Mouse (Mus musculus): ENCODE data around the gene Nrde2.
A peak's percentile ranks its signal among the peaks of the same experiment; 100 is the strongest.

Nrde2 gene

GRCm38 (mm10) chr12:100124913-100125798 lies 34.3 kb downstream of the Nrde2 start:
- no peak for DNase-seq (ENCODE audit: low spot score)

- no peak for DNase-seq (ENCODE audit: low spot score)
These were observed 36.0 kb downstream of the Nrde2 start for GRCm38 (mm10) chr12:100123476-100123875.

- DNase-seq (ENCODE audit: low spot score), result peak; percentile 69
These were observed 36.5 kb downstream of the Nrde2 start for GRCm38 (mm10) chr12:100122921-100123381.

- DNase-seq (ENCODE audit: low spot score), result no peak
These were observed 43.5 kb downstream of the Nrde2 start for GRCm38 (mm10) chr12:100115982-100116381.

GRCm38 (mm10) chr12:100109986-100110696 lies 49.3 kb downstream of the Nrde2 start, which contains the start of gene Psmc1:
Psmc1 (plus strand) TSS chr12:100110154.
- DNase-seq (ENCODE audit: low spot score), result peak; percentile 61

- no peak for DNase-seq (ENCODE audit: low spot score)
These were observed 52.0 kb downstream of the Nrde2 start for GRCm38 (mm10) chr12:100107436-100107835.

GRCm38 (mm10) chr12:100106275-100106895 lies 53.1 kb downstream of the Nrde2 start:
- DNase-seq (ENCODE audit: low spot score), result no peak

- DNase-seq (ENCODE audit: low spot score), result no peak
These were observed 54.9 kb downstream of the Nrde2 start for GRCm38 (mm10) chr12:100104530-100104929.

- no peak for DNase-seq (ENCODE audit: low spot score)
These were observed 57.8 kb downstream of the Nrde2 start for GRCm38 (mm10) chr12:100101651-100102050.

- DNase-seq (ENCODE audit: low spot score), result no peak
These were observed 58.8 kb downstream of the Nrde2 start for GRCm38 (mm10) chr12:100100707-100101030.

GRCm38 (mm10) chr12:100099971-100100706 lies 59.3 kb downstream of the Nrde2 start:
- DNase-seq (ENCODE audit: low spot score), result no peak

- no peak for DNase-seq (ENCODE audit: low spot score)
These were observed 66.4 kb downstream of the Nrde2 start for GRCm38 (mm10) chr12:100093046-100093445.

- DNase-seq (ENCODE audit: low spot score), result no peak
These were observed 68.7 kb downstream of the Nrde2 start for GRCm38 (mm10) chr12:100090750-100091149.

- no peak for DNase-seq (ENCODE audit: low spot score)
These were observed 70.2 kb downstream of the Nrde2 start for GRCm38 (mm10) chr12:100089265-100089664.

GRCm38 (mm10) chr12:100088026-100088425 lies 71.4 kb downstream of the Nrde2 start:
- no peak for DNase-seq (ENCODE audit: low spot score)

- DNase-seq (ENCODE audit: low spot score), result no peak
These were observed 79.7 kb downstream of the Nrde2 start for GRCm38 (mm10) chr12:100079636-100080286.

GRCm38 (mm10) chr12:100075715-100076114 lies 83.7 kb downstream of the Nrde2 start:
- DNase-seq (ENCODE audit: low spot score), result no peak

Measured in ovary, adult 18-20 months (tissue).